Mouse (Mus musculus): ENCODE results near the gene Bpnt1. TPM values are rescaled to one million over a fixed set of nuclear protein-coding genes. Genes with fewer than 3 reads are reported as not detected.

Gene Bpnt1
- polyA plus RNA-seq (2015; fragmentation: Nextera tagmentation; extraction: Ambion mirVana) = 21.7 TPM in 2 replicates

GRCm38 (mm10) chr1:185331983-185332430, at the start of gene Bpnt1:
Bpnt1 (plus strand) TSS chr1:185332149.
- peak; percentile 89 for DNase-seq
- H3K27me3 ChIP-seq (ENCODE audit: insufficient read depth, low read length) = no peaks in the 10 kb centered on the region
- 0% methylated on average over 32 of the region's 32 CpGs for WGBS (ENCODE audit: insufficient replicate concordance)
- H3K4me3 ChIP-seq (ENCODE audit: low read depth, low read length) = peak within 1 kb of the TSS; percentile 63
- peak within 1 kb of the TSS; percentile 70 for H3K9ac ChIP-seq (replicated peaks)
- peak within 1 kb of the TSS; percentile 80 for H3K27ac ChIP-seq (ENCODE audit: low read depth)
- peak within 1 kb of the TSS; percentile 93 for H3K4me2 ChIP-seq (ENCODE audit: low read depth, low read length)
- H3K9me3 ChIP-seq (ENCODE audit: low read length) = no peaks in the 10 kb centered on the region
- H3K4me1 ChIP-seq (ENCODE audit: insufficient read depth) = peaks cover 24% of the 10 kb centered on the region
- TF ChIP-seq CTCF (IDR thresholded peaks at IDR 0.05; ENCODE audit: low read depth) (no peak), EP300 (IDR thresholded peaks at IDR 0.05; ENCODE audit: low read depth) (no peak)
- peak; percentile 82 for ATAC-seq
- H3K36me3 ChIP-seq (replicated peaks; ENCODE audit: insufficient read depth, low read length) = peaks cover 3% of the 10 kb centered on the region; the same call in 1 of the 2 replicates

GRCm38 (mm10) chr1:185282846-185283245, 49.1 kb upstream of the Bpnt1 start:
- no peak for DNase-seq
- 89% methylated on average over 11 of the region's 11 CpGs for WGBS (ENCODE audit: insufficient replicate concordance)

GRCm38 (mm10) chr1:185283247-185283646, 48.7 kb upstream of the Bpnt1 start:
- WGBS (ENCODE audit: insufficient replicate concordance) = 93% methylated on average over 15 of the region's 15 CpGs

More at GRCm38 (mm10) chr1:185282846-185283245, 49.1 kb upstream of the Bpnt1 start:
- ATAC-seq = no peak
- no peak overlapping the region for H3K4me2 ChIP-seq (ENCODE audit: low read depth, low read length)
- H3K4me1 ChIP-seq (ENCODE audit: insufficient read depth) = no peaks in the 10 kb centered on the region
- H3K36me3 ChIP-seq (replicated peaks; ENCODE audit: insufficient read depth, low read length) = peaks cover 86% of the 10 kb centered on the region
- H3K27me3 ChIP-seq (ENCODE audit: insufficient read depth, low read length) = no peaks in the 10 kb centered on the region
- H3K4me3 ChIP-seq (ENCODE audit: low read depth, low read length) = no peak overlapping the region
- H3K9ac ChIP-seq (replicated peaks) = no peak overlapping the region
- H3K27ac ChIP-seq (ENCODE audit: low read depth) = no peak overlapping the region
- no peaks in the 10 kb centered on the region for H3K9me3 ChIP-seq (ENCODE audit: low read length)
- TF ChIP-seq CTCF (IDR thresholded peaks at IDR 0.05; ENCODE audit: low read depth) (no peak), EP300 (IDR thresholded peaks at IDR 0.05; ENCODE audit: low read depth) (no peak)

GRCm38 (mm10) chr1:185284740-185285139, 47.2 kb upstream of the Bpnt1 start:
- no peak overlapping the region for H3K9ac ChIP-seq (replicated peaks)
- TF ChIP-seq EP300 (IDR thresholded peaks at IDR 0.05; ENCODE audit: low read depth) (no peak), CTCF (IDR thresholded peaks at IDR 0.05; ENCODE audit: low read depth) (no peak)
- peaks cover 70% of the 10 kb centered on the region for H3K36me3 ChIP-seq (replicated peaks; ENCODE audit: insufficient read depth, low read length)
- ATAC-seq (no peak), DNase-seq (no peak)
- H3K4me3 ChIP-seq (ENCODE audit: low read depth, low read length) = no peak overlapping the region
- no peak overlapping the region for H3K27ac ChIP-seq (ENCODE audit: low read depth)
- no peaks in the 10 kb centered on the region for H3K4me1 ChIP-seq (ENCODE audit: insufficient read depth)
- no peaks in the 10 kb centered on the region for H3K9me3 ChIP-seq (ENCODE audit: low read length)
- no peak overlapping the region for H3K4me2 ChIP-seq (ENCODE audit: low read depth, low read length)
- WGBS (ENCODE audit: insufficient replicate concordance) = 63% methylated on average over 4 of the region's 4 CpGs
- H3K27me3 ChIP-seq (ENCODE audit: insufficient read depth, low read length) = no peaks in the 10 kb centered on the region

More at GRCm38 (mm10) chr1:185283247-185283646, 48.7 kb upstream of the Bpnt1 start:
- H3K4me1 ChIP-seq (ENCODE audit: insufficient read depth) = no peaks in the 10 kb centered on the region
- no peak overlapping the region for H3K4me2 ChIP-seq (ENCODE audit: low read depth, low read length)
- H3K27me3 ChIP-seq (ENCODE audit: insufficient read depth, low read length) = no peaks in the 10 kb centered on the region
- no peaks in the 10 kb centered on the region for H3K9me3 ChIP-seq (ENCODE audit: low read length)
- ATAC-seq = no peak
- no peak for TF ChIP-seq EP300 (IDR thresholded peaks at IDR 0.05; ENCODE audit: low read depth)
- TF ChIP-seq CTCF (IDR thresholded peaks at IDR 0.05; ENCODE audit: low read depth) = no peak
- H3K27ac ChIP-seq (ENCODE audit: low read depth) = no peak overlapping the region
- peaks cover 85% of the 10 kb centered on the region for H3K36me3 ChIP-seq (replicated peaks; ENCODE audit: insufficient read depth, low read length)
- H3K9ac ChIP-seq (replicated peaks) = no peak overlapping the region
- no peak overlapping the region for H3K4me3 ChIP-seq (ENCODE audit: low read depth, low read length)
- DNase-seq = no peak

GRCm38 (mm10) chr1:185285171-185285570, 46.8 kb upstream of the Bpnt1 start:
- Histone ChIP-seq H3K36me3 (replicated peaks; ENCODE audit: insufficient read depth, low read length) (peaks cover 67% of the 10 kb centered on the region), H3K9ac (replicated peaks) (no peak overlapping the region), H3K9me3 (ENCODE audit: low read length) (no peaks in the 10 kb centered on the region), H3K4me2 (ENCODE audit: low read depth, low read length) (no peak overlapping the region), H3K27ac (ENCODE audit: low read depth) (no peak overlapping the region), H3K4me1 (ENCODE audit: insufficient read depth) (no peaks in the 10 kb centered on the region), H3K27me3 (ENCODE audit: insufficient read depth, low read length) (no peaks in the 10 kb centered on the region), H3K4me3 (ENCODE audit: low read depth, low read length) (no peak overlapping the region)
- DNase-seq = peak; percentile 40
- ATAC-seq = no peak
- WGBS (ENCODE audit: insufficient replicate concordance) = 82% methylated on average over 4 of the region's 4 CpGs
- TF ChIP-seq CTCF (IDR thresholded peaks at IDR 0.05; ENCODE audit: low read depth) (no peak), EP300 (IDR thresholded peaks at IDR 0.05; ENCODE audit: low read depth) (no peak)

- 88% methylated on average over 20 of the region's 20 CpGs for WGBS (ENCODE audit: insufficient replicate concordance)
- no peaks in the 10 kb centered on the region for H3K4me1 ChIP-seq (ENCODE audit: insufficient read depth)
- H3K9me3 ChIP-seq (ENCODE audit: low read length) = no peaks in the 10 kb centered on the region
- no peaks in the 10 kb centered on the region for H3K27me3 ChIP-seq (ENCODE audit: insufficient read depth, low read length)
- no peak overlapping the region for H3K4me3 ChIP-seq (ENCODE audit: low read depth, low read length)
- no peak for TF ChIP-seq EP300 (IDR thresholded peaks at IDR 0.05; ENCODE audit: low read depth)
- no peak for TF ChIP-seq CTCF (IDR thresholded peaks at IDR 0.05; ENCODE audit: low read depth)
- H3K27ac ChIP-seq (ENCODE audit: low read depth) = no peak overlapping the region
- H3K9ac ChIP-seq (replicated peaks) = no peak overlapping the region
- ATAC-seq (no peak), DNase-seq (no peak)
- H3K36me3 ChIP-seq (replicated peaks; ENCODE audit: insufficient read depth, low read length) = peaks cover 62% of the 10 kb centered on the region
- no peak overlapping the region for H3K4me2 ChIP-seq (ENCODE audit: low read depth, low read length)
Measured at GRCm38 (mm10) chr1:185287066-185287465, 44.9 kb upstream of the Bpnt1 start.
